Mouse (Mus musculus) erythroblast, embryonic 14.5 days (primary cell): ENCODE data around the gene Adcy1.

ENCODE experiments used
- GATA1 ChIP-seq: IDR thresholded peaks from 2 replicates; pipeline ENCODE4 v1.6.1; 2012; ENCODE audit warnings: low read length, inconsistent platforms, mixed read lengths
- TAL1 ChIP-seq: IDR thresholded peaks from 3 replicates; pipeline ENCODE4 v1.6.1; 2012; ENCODE audit warnings: low read length, inconsistent platforms, mixed read lengths

- no peak for TF ChIP-seq GATA1
- TF ChIP-seq TAL1: no peak
These were observed 94.9 kb downstream of the Adcy1 start for GRCm38 (mm10) chr11:7158196-7158595.
